Mouse (Mus musculus): ENCODE results near the gene Zfp143.

The Zfp143 gene

GRCm38 (mm10) chr7:110143863-110144262 is 82.8 kb downstream of the Zfp143 start:
- no peak for DNase-seq
